Mouse (Mus musculus): Measurements from ENCODE around the gene Nup205.
A peak's percentile ranks its signal among the peaks of the same experiment; 100 is the strongest.

The Nup205 gene

GRCm38 (mm10) chr6:35251807-35252476 lies 74.7 kb downstream of the Nup205 start:
- no peak for DNase-seq

- peak; percentile 90 for DNase-seq
These were observed 75.5 kb downstream of the Nup205 start for GRCm38 (mm10) chr6:35252477-35253346.

- no peak for DNase-seq
These were observed 76.3 kb downstream of the Nup205 start for GRCm38 (mm10) chr6:35253474-35253873.

- DNase-seq: no peak
These were observed 77.1 kb downstream of the Nup205 start for GRCm38 (mm10) chr6:35254136-35254904.

GRCm38 (mm10) chr6:35255017-35255416 lies 77.8 kb downstream of the Nup205 start:
- DNase-seq: no peak

GRCm38 (mm10) chr6:35256691-35257090 lies 79.5 kb downstream of the Nup205 start:
- no peak for DNase-seq

- DNase-seq: no peak
These were observed 80.5 kb downstream of the Nup205 start for GRCm38 (mm10) chr6:35257626-35258190.

- DNase-seq: no peak
These were observed 81.7 kb downstream of the Nup205 start for GRCm38 (mm10) chr6:35258922-35259321.

GRCm38 (mm10) chr6:35259526-35259925 lies 82.3 kb downstream of the Nup205 start:
- no peak for DNase-seq

- DNase-seq: no peak
These were observed 83.3 kb downstream of the Nup205 start for GRCm38 (mm10) chr6:35260531-35260930.

GRCm38 (mm10) chr6:35265580-35266278 lies 88.5 kb downstream of the Nup205 start:
- no peak for DNase-seq

GRCm38 (mm10) chr6:35268711-35269110 lies 91.5 kb downstream of the Nup205 start:
- DNase-seq: no peak

- DNase-seq: no peak
These were observed 92.4 kb downstream of the Nup205 start for GRCm38 (mm10) chr6:35269643-35270042.

- DNase-seq: no peak
These were observed 94.1 kb downstream of the Nup205 start for GRCm38 (mm10) chr6:35271094-35271855.

- peak; percentile 41 for DNase-seq
These were observed 94.9 kb downstream of the Nup205 start for GRCm38 (mm10) chr6:35271868-35272765.

GRCm38 (mm10) chr6:35273391-35274082 lies 96.3 kb downstream of the Nup205 start:
- DNase-seq: no peak

- no peak for DNase-seq
These were observed 100.8 kb downstream of the Nup205 start for GRCm38 (mm10) chr6:35277903-35278587.

GRCm38 (mm10) chr6:35279306-35279705 lies 102.1 kb downstream of the Nup205 start:
- DNase-seq: peak; percentile 48

GRCm38 (mm10) chr6:35288114-35288761 lies 111.0 kb downstream of the Nup205 start:
- peak; percentile 51 for DNase-seq
